Mouse (Mus musculus) forebrain, embryonic 16.5 days (tissue): ENCODE results near the gene Plin1. TPM values are rescaled to one million over a fixed set of nuclear protein-coding genes. Genes with fewer than 3 reads are reported as not detected.
A peak's percentile ranks its signal among the peaks of the same experiment; 100 is the strongest.

ENCODE experiments used
- ATAC-seq: fragments of 200-750 bp; cut with Nextera tagmentation; 2 replicates; pipeline ENCODE4 v1.8.0; 2017; ENCODE audit warnings: mild to moderate bottlenecking, moderate library complexity
- H3K27ac ChIP-seq: fragments of 300-500 bp; sonication (generic); 2 replicates; pipeline ENCODE4 v1.5.1; 2014; ENCODE audit warnings: low read length, control low read depth
- H3K27me3 ChIP-seq: fragments of 300-500 bp; sonication (generic); replicated peaks from 2 replicates; pipeline ENCODE4 v1.6.1; 2014; ENCODE audit warnings: low read length; ENCODE audit not compliant: control insufficient read depth, insufficient read depth
- H3K36me3 ChIP-seq: fragments of 300-500 bp; sonication (generic); 2 replicates; pipeline ENCODE4 v1.6.1; 2014; ENCODE audit not compliant: control insufficient read depth, insufficient read depth
- H3K4me1 ChIP-seq: fragments of 300-500 bp; sonication (generic); replicated peaks from 2 replicates; pipeline ENCODE4 v1.6.1; 2014; ENCODE audit warnings: low read length; ENCODE audit not compliant: control insufficient read depth, insufficient read depth
- H3K4me2 ChIP-seq: fragments of 300-500 bp; sonication (generic); 2 replicates; pipeline ENCODE4 v1.6.1; 2014; ENCODE audit warnings: mild to moderate bottlenecking, low read length, control low read depth
- H3K4me3 ChIP-seq: fragments of 300-500 bp; sonication (generic); replicated peaks from 2 replicates; pipeline ENCODE4 v1.5.1; 2014; ENCODE audit warnings: mild to moderate bottlenecking, low read length, control low read depth
- H3K9ac ChIP-seq: fragments of 300-500 bp; sonication (generic); replicated peaks from 2 replicates; pipeline ENCODE4 v1.6.1; 2014; ENCODE audit warnings: low read depth, low read length, control low read depth
- H3K9me3 ChIP-seq: fragments of 300-500 bp; sonication (generic); 2 replicates; pipeline ENCODE4 v1.6.1; 2016; ENCODE audit warnings: low read length; ENCODE audit not compliant: control insufficient read depth
- WGBS: fragments of 180-500 bp; shearing (Covaris S2); extraction: QIAGEN DNeasy Blood & Tissue Kit; methylation state at CpG from one replicate; pipeline ENCODE4 v1.1.7; 2014; 5-methylcytosine and 5-hydroxymethylcytosine counted together
- polyA plus RNA-seq: library from polyadenylated mRNA; unstranded; fragments of >200 nt; fragmentation: Nextera tagmentation; extraction: Ambion mirVana; gene quantifications from 2 replicates; pipeline ENCODE4 v1.2.1, GENCODE M21; 2015

The Plin1 gene
- polyA plus RNA-seq, 1 experiment from 2014 or later = not detected

DNA sequence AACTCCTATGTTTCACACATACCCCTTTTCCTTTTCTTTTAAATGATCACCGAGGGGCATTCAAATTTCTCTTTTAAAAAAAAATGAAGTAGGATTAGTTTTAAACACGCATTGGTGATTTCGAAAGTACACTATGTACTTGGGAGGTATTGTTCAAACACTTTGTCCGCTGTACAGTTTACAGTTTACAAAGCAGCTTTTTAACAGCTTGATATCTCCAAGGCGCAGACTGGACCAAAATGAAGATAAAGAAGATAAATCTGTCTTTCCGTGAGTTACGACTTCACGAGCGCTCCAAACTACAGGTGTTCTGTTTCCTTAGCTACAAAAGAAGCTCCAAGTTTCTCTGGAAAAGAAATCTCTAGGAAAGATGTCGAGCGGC, 9.6 kb upstream of the Plin1 start:
- Histone ChIP-seq H3K9ac (peak overlapping the region; percentile 74), H3K36me3 (0 out of 2 replicates have a peak, but pooled peaks cover 4% of the 10 kb centered on the region), H3K4me1 (peaks cover 7% of the 10 kb centered on the region), H3K4me3 (peak overlapping the region; percentile 68), H3K27ac (no peak overlapping the region), H3K4me2 (peak overlapping the region; percentile 99), H3K9me3 (no peaks in the 10 kb centered on the region), H3K27me3 (no peaks in the 10 kb centered on the region)
- no peak for ATAC-seq
- WGBS = 19% methylated on average over 11 of the region's 11 CpGs

DNA sequence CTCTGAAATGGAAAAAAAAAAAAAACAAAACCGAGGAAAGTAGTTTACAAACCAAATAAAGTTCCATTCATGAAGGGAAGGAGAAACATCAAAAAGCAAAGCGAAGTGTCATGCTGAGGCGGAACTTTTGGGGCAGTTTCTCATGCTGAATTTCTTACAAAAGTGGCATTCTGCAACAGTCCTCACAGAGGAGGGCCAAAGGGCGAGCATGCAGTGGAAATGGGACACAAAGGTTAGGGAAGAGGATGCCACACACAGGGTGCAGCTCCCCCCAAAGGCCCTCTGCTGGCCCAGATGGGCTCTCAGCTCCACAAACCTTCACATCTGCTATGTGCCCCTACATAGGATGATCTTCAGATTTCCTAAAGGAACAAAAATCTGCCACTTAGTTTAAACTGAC, 7.6 kb upstream of the Plin1 start:
- Histone ChIP-seq H3K9ac (no peak overlapping the region), H3K4me3 (no peak overlapping the region), H3K27ac (no peak overlapping the region), H3K4me1 (peaks cover 7% of the 10 kb centered on the region), H3K9me3 (no peaks in the 10 kb centered on the region), H3K36me3 (0 out of 2 replicates have a peak, but pooled peaks cover 4% of the 10 kb centered on the region), H3K27me3 (no peaks in the 10 kb centered on the region), H3K4me2 (no peak overlapping the region)
- ATAC-seq = no peak
- 85% methylated on average over 4 of the region's 4 CpGs for WGBS

DNA sequence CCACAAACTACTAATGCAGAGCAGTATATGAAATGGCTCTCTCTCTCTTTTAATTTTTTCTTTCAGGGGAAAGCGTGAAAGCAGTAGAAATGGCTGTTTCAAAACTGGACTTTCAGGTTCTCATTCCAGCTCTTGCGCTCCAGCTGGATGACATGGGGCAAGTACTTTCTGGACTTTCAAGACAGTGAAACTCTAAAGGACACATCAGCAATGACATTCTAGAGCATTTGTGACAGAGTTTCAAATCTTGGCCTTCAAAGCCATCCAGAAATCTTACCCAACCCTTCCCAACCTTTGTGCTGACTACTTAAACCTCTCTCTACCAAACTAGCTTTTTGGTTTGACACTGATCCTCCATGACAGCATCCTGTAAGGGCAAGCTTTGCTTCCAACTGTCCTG, 6.2 kb upstream of the Plin1 start:
- no peak overlapping the region for H3K27ac ChIP-seq
- H3K27me3 ChIP-seq = no peaks in the 10 kb centered on the region
- 0 out of 2 replicates have a peak, but pooled peaks cover 4% of the 10 kb centered on the region for H3K36me3 ChIP-seq
- peaks cover 7% of the 10 kb centered on the region for H3K4me1 ChIP-seq
- H3K4me2 ChIP-seq = no peak overlapping the region
- WGBS = 100% methylated on average over 2 of the region's 2 CpGs
- no peak overlapping the region for H3K9ac ChIP-seq
- no peak overlapping the region for H3K4me3 ChIP-seq
- no peaks in the 10 kb centered on the region for H3K9me3 ChIP-seq
- ATAC-seq = no peak

DNA sequence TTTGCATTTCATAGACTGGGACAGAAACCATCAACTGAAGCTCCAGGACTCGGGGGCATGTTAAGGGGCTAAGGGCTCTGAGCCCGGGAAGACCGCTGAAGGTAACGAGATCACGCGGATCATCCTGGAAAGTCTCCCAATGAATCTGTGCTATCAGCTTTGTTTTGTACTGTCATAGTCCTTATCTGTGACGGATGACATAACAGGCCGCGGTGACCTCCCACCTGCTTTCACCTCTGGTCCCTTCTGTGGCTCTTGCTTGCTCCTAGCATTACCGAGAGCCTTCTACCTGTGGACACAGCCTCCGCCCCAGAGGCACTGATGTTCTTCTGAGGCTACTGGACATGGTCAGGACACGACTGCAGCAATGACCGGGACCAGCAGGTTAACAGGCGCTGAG, 3.8 kb upstream of the Plin1 start:
- no peak for ATAC-seq
- no peak overlapping the region for H3K4me3 ChIP-seq
- WGBS = 91% methylated on average over 14 of the region's 14 CpGs

DNA sequence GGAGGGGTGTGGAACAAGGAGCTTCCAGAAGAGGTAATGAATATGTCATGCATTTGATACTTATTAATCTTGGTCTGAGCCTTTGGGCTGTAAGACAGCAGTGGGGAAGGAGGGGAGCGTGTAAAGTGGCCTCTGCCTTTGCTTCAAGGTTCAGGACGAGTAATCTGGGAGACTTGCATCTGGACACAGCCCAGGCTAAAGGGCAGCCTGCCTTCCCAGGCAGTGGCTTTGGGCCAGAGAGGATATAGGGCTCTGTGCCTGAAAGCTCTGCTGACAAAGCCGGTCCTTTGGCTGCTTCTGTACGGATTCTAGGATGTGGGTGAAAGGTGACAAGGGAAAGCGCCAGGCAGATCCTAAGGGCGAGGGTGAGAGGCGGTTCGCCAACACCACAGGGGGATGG, 1.9 kb upstream of the Plin1 start:
- Histone ChIP-seq H3K27me3 (no peaks in the 10 kb centered on the region), H3K4me3 (no peak overlapping the region), H3K4me2 (no peak overlapping the region), H3K27ac (no peak overlapping the region), H3K9me3 (no peaks in the 10 kb centered on the region), H3K4me1 (no peaks in the 10 kb centered on the region), H3K9ac (no peak overlapping the region), H3K36me3 (0 out of 2 replicates have a peak, but pooled peaks cover 4% of the 10 kb centered on the region)
- no peak for ATAC-seq
- 83% methylated on average over 8 of the region's 8 CpGs for WGBS

More for the DNA sequence above, 3.8 kb upstream of the Plin1 start:
- Histone ChIP-seq H3K36me3 (0 out of 2 replicates have a peak, but pooled peaks cover 4% of the 10 kb centered on the region), H3K27ac (no peak overlapping the region), H3K9ac (no peak overlapping the region), H3K4me2 (no peak overlapping the region), H3K27me3 (no peaks in the 10 kb centered on the region), H3K9me3 (no peaks in the 10 kb centered on the region), H3K4me1 (no peaks in the 10 kb centered on the region)

DNA sequence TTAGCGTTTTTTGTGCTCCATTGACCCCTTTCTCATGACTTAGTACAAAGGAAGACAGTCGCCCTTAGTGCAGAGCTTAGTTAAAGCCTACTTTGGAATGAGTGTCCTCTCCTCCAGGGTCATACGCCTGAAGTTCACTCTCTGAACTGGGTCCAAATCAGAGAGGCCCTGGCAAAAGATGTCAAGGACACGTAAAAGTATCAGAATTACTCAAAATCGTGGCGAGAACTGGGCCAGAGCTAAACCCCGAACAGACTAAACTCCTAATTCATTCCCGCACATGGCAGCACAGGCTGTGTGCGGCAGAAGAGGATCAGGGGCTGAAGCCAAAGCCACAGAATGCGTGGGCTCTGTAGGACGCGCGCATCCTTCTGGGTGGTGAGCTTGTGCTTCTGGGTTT, 1.3 kb downstream of the Plin1 start:
- no peak overlapping the region for H3K27ac ChIP-seq
- no peak overlapping the region for H3K9ac ChIP-seq
- no peaks in the 10 kb centered on the region for H3K36me3 ChIP-seq
- no peaks in the 10 kb centered on the region for H3K9me3 ChIP-seq
- H3K4me3 ChIP-seq = no peak overlapping the region
- ATAC-seq = no peak
- WGBS = 76% methylated on average over 13 of the region's 13 CpGs
- no peaks in the 10 kb centered on the region for H3K27me3 ChIP-seq
- no peaks in the 10 kb centered on the region for H3K4me1 ChIP-seq
- no peak overlapping the region for H3K4me2 ChIP-seq

DNA sequence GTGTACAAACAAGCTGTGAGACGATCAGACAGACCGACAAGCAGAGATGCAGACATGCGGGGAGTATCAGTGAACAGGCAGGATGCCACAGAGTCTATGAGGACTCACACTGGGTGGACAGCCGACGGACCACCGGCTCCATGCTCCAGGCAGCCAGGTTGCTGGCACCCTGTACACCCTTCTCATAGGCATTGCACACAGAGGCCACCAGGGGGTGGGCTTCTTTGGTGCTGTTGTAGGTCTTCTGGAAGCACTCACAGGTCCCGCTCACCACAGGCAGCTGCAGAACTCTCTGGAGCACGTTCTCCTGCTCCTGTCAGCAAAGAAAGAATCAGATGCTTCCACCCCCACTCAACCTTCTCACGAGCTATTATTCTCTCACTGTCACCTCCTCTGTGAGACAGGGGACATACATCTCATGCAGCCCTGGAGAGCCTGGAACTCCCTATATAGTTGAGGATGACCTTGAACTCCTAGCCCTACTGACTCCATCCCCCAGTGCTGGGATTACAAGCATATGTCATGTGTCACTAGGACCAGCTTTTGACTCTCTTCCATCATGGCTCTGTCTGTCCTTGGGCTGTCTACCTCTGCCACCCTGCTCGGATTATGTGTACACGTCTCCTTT, 2.8 kb downstream of the Plin1 start:
- no peak overlapping the region for H3K4me3 ChIP-seq
- H3K9ac ChIP-seq = no peak overlapping the region
- H3K4me1 ChIP-seq = no peaks in the 10 kb centered on the region
- no peak overlapping the region for H3K4me2 ChIP-seq
- no peak for ATAC-seq
- H3K36me3 ChIP-seq = no peaks in the 10 kb centered on the region
- no peaks in the 10 kb centered on the region for H3K9me3 ChIP-seq
- H3K27me3 ChIP-seq = no peaks in the 10 kb centered on the region
- no peak overlapping the region for H3K27ac ChIP-seq
- 65% methylated on average over 11 of the region's 11 CpGs for WGBS

DNA sequence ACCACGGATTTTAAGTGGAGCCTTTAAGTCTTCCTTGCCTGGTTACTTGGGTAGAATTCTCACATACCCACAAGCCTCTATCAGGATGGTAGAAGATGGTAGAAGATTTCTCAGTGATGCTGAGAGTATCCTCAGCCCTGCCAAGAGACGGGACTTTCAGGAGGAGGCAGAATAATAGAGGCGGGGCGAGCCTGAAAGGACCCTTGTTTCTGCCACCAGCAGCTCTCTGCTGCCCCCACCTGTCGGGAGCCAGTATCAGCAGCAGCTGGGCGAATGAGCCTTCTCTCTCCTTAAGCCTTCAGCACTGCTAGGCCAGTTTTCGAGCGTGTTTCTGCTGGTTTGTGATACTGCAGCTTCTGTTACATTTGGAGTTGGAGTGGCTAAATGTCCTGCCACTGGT, 3.5 kb downstream of the Plin1 start:
- H3K4me2 ChIP-seq = no peak overlapping the region
- H3K9me3 ChIP-seq = no peaks in the 10 kb centered on the region
- no peak overlapping the region for H3K4me3 ChIP-seq
- no peaks in the 10 kb centered on the region for H3K4me1 ChIP-seq
- ATAC-seq = peak; percentile 51; the same call in 1 of the 2 replicates
- no peaks in the 10 kb centered on the region for H3K27me3 ChIP-seq
- 5% methylated on average over 8 of the region's 8 CpGs for WGBS
- H3K9ac ChIP-seq = no peak overlapping the region
- no peak overlapping the region for H3K27ac ChIP-seq
- no peaks in the 10 kb centered on the region for H3K36me3 ChIP-seq

DNA sequence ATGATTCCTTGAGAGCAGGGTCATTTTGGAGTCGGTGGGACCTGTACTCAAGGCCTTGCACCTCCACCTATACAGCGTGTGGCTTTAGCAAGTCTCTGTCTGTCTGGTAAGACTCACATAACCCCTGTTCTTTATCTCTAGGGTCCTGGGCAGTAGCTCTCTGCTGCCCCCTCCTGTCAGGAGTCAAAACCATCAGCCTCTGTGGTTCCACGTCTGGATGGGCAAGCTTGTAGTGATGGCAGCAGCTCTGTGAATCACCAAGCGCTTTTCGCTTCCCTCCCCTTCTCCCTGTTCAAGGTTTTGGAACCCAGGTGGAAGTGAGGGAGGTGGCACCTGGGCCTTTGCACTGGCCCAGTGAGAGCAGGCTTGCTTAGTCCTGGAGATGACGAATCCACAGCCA, 4.5 kb downstream of the Plin1 start:
- no peaks in the 10 kb centered on the region for H3K9me3 ChIP-seq
- no peak overlapping the region for H3K4me2 ChIP-seq
- H3K4me1 ChIP-seq = no peaks in the 10 kb centered on the region
- H3K4me3 ChIP-seq = no peak overlapping the region
- H3K36me3 ChIP-seq = no peaks in the 10 kb centered on the region
- ATAC-seq = peak; percentile 32; the same call in 1 of the 2 replicates
- H3K9ac ChIP-seq = no peak overlapping the region
- H3K27me3 ChIP-seq = no peaks in the 10 kb centered on the region
- 31% methylated on average over 6 of the region's 6 CpGs for WGBS
- no peak overlapping the region for H3K27ac ChIP-seq

DNA sequence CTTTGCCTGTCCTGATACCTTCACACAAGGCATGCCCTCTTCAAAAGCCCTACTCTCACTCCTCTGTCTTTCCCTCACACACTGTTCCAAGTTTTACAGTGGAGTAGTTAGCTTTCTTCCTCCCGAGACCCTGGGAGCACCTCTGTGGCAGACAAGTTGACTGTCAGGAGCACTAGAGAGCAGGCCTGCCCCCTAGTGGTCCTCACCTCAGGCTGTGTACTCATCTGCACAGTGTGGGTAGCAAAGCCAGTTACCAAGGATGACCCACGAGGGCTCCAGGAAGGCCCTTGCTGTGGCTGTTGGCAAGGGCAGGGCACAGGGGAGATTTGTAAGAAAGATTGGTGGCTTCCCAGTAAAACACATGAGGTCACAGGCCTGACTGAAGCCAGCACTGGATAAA, 5.6 kb downstream of the Plin1 start:
- Histone ChIP-seq H3K9ac (no peak overlapping the region), H3K9me3 (no peaks in the 10 kb centered on the region), H3K4me1 (no peaks in the 10 kb centered on the region), H3K36me3 (no peaks in the 10 kb centered on the region), H3K27me3 (peaks cover 5% of the 10 kb centered on the region; the same call in 1 of the 2 replicates), H3K4me2 (no peak overlapping the region), H3K27ac (no peak overlapping the region), H3K4me3 (no peak overlapping the region)
- ATAC-seq = peak; percentile 55
- 11% methylated on average over 2 of the region's 2 CpGs for whole genome bisulfite sequencing
